Comparison of ENCODE assay signal across 10 mouse cellular contexts in genomic region chr6:52006649-52007218, GRCm38 (mm10). TPM values are rescaled to one million over a fixed set of nuclear protein-coding genes. Genes with fewer than 3 reads are reported as not detected.
A peak's percentile ranks its signal among the peaks of the same experiment; 100 is the strongest.
DNase-seq lines count a peak whose midpoint lies in the region; ATAC-seq lines count a peak whose summit lies in the region.
"Had no signal": no experiment of that assay in that cellular context is flagged by ENCODE, and none has a peak within 500 bp of the region (broad histone marks: within the 10 kb centered on the region; RNA-seq: fewer than 3 reads in every experiment).

No protein-coding gene starts in this region.

- no peak for DNase-seq in heart, postnatal 4 days
- DNase-seq in neural tube, embryonic 11.5 days (ENCODE audit: low spot score): peak; percentile 67
- no peak for DNase-seq in cerebellum, adult 11-12 months
- DNase-seq in forebrain, embryonic 14.5 days (ENCODE audit: low spot score): no peak
- no peak for DNase-seq in thymus, postnatal 25 days
- DNase-seq: thymus, adult 18-20 months had no signal

- peak overlapping the region; percentile 26; the same call in 1 of the 2 replicates for H3K4me3 ChIP-seq in heart, embryonic 13.5 days
- peak overlapping the region; percentile 61 for H3K4me3 ChIP-seq in brown adipose tissue, adult 24 weeks (ENCODE audit: insufficient read depth, low read depth, low read length)
- H3K4me3 ChIP-seq in intestine, embryonic 16.5 days (ENCODE audit: low read length): peak overlapping the region; percentile 33; the same call in 1 of the 2 replicates
- peak overlapping the region; percentile 33 for H3K4me3 ChIP-seq in neural tube, embryonic 11.5 days (ENCODE audit: low read depth, low read length)
- H3K4me3 ChIP-seq in forebrain, embryonic 14.5 days (ENCODE audit: low read depth, low read length): no peak overlapping the region

- no peak for ATAC-seq in heart, embryonic 13.5 days (ENCODE audit: extremely low read depth, insufficient number of reproducible peaks, low FRiP score, low TSS enrichment)
- no peak for ATAC-seq in intestine, embryonic 16.5 days
- peak; percentile 28; the same call in 1 of the 2 replicates for ATAC-seq in neural tube, embryonic 11.5 days (ENCODE audit: insufficient read depth, low FRiP score, low TSS enrichment)
- no peak for ATAC-seq in forebrain, embryonic 14.5 days

- no peak overlapping the region for H3K9ac ChIP-seq in heart, embryonic 13.5 days
- H3K9ac ChIP-seq in intestine, embryonic 16.5 days (ENCODE audit: low read depth, low read length): peak overlapping the region; percentile 59; the same call in 1 of the 2 replicates
- peak overlapping the region; percentile 85 for H3K9ac ChIP-seq in neural tube, embryonic 11.5 days (ENCODE audit: low read length)
- H3K9ac ChIP-seq in forebrain, embryonic 14.5 days (ENCODE audit: low read length): no peak overlapping the region

- WGBS in heart, embryonic 13.5 days: 8% methylated on average over 13 of the region's 13 CpGs
- WGBS in intestine, embryonic 16.5 days: 25% methylated on average over 13 of the region's 13 CpGs
- under 1% methylated on average over 13 of the region's 13 CpGs for WGBS in neural tube, embryonic 11.5 days
- 4% methylated on average over 13 of the region's 13 CpGs for WGBS in forebrain, embryonic 14.5 days

- H3K9me3 ChIP-seq in heart, embryonic 13.5 days: no peaks in the 10 kb centered on the region
- H3K9me3 ChIP-seq in intestine, embryonic 16.5 days (ENCODE audit: control insufficient read depth, low read length): no peaks in the 10 kb centered on the region
- H3K9me3 ChIP-seq in neural tube, embryonic 11.5 days (ENCODE audit: control insufficient read depth, low read length): no peaks in the 10 kb centered on the region
- H3K9me3 ChIP-seq in forebrain, embryonic 14.5 days (replicated peaks; ENCODE audit: control insufficient read depth, low read length): no peaks in the 10 kb centered on the region
- H3K9me3 ChIP-seq: G1E had no signal

- H3K27me3 ChIP-seq in heart, embryonic 13.5 days (replicated peaks): peaks cover 85% of the 10 kb centered on the region
- peaks cover 6% of the 10 kb centered on the region; the same call in 1 of the 2 replicates for H3K27me3 ChIP-seq in intestine, embryonic 16.5 days (replicated peaks; ENCODE audit: control insufficient read depth, insufficient read depth, low read length)
- H3K27me3 ChIP-seq in neural tube, embryonic 11.5 days (ENCODE audit: control insufficient read depth, insufficient read depth, low read length): no peaks in the 10 kb centered on the region
- H3K27me3 ChIP-seq in forebrain, embryonic 14.5 days (replicated peaks; ENCODE audit: control insufficient read depth, insufficient read depth, low read length): peaks cover 85% of the 10 kb centered on the region

- H3K4me2 ChIP-seq in heart, embryonic 13.5 days: peak overlapping the region; percentile 56
- H3K4me2 ChIP-seq in intestine, embryonic 16.5 days (ENCODE audit: low read depth, low read length): peak overlapping the region; percentile 61
- H3K4me2 ChIP-seq in neural tube, embryonic 11.5 days (ENCODE audit: low read depth): peak overlapping the region; percentile 90
- no peak overlapping the region for H3K4me2 ChIP-seq in forebrain, embryonic 14.5 days (ENCODE audit: low read length)

- H3K27ac ChIP-seq in heart, embryonic 13.5 days (replicated peaks): no peak overlapping the region
- peak overlapping the region; percentile 86 for H3K27ac ChIP-seq in brown adipose tissue, adult 24 weeks (replicated peaks; ENCODE audit: low read depth, low read length)
- no peak overlapping the region for H3K27ac ChIP-seq in intestine, embryonic 16.5 days (ENCODE audit: low read length)
- H3K27ac ChIP-seq in neural tube, embryonic 11.5 days (ENCODE audit: low read depth, low read length): peak overlapping the region; percentile 99
- H3K27ac ChIP-seq in forebrain, embryonic 14.5 days (ENCODE audit: low read depth, low read length): no peak overlapping the region

- peaks cover 11% of the 10 kb centered on the region for H3K4me1 ChIP-seq in heart, embryonic 13.5 days
- no peaks in the 10 kb centered on the region; the same call in none of the 2 replicates for H3K4me1 ChIP-seq in brown adipose tissue, adult 24 weeks (ENCODE audit: control insufficient read depth, insufficient read depth, insufficient read length, low read length)
- peaks cover 16% of the 10 kb centered on the region for H3K4me1 ChIP-seq in intestine, embryonic 16.5 days (ENCODE audit: control insufficient read depth, insufficient read depth, low read length)
- H3K4me1 ChIP-seq in neural tube, embryonic 11.5 days (ENCODE audit: control insufficient read depth, insufficient read depth, low read length): peaks cover 57% of the 10 kb centered on the region
- H3K4me1 ChIP-seq in forebrain, embryonic 14.5 days (ENCODE audit: control insufficient read depth, insufficient read depth, low read length): no peaks in the 10 kb centered on the region

- no peaks in the 10 kb centered on the region for H3K36me3 ChIP-seq in heart, embryonic 13.5 days
- no peaks in the 10 kb centered on the region for H3K36me3 ChIP-seq in intestine, embryonic 16.5 days (ENCODE audit: control insufficient read depth, insufficient read depth, low read length)
- no peaks in the 10 kb centered on the region for H3K36me3 ChIP-seq in neural tube, embryonic 11.5 days (ENCODE audit: control insufficient read depth, insufficient read depth, low read length)
- H3K36me3 ChIP-seq in forebrain, embryonic 14.5 days (ENCODE audit: control insufficient read depth, insufficient read depth, low read length): no peaks in the 10 kb centered on the region

RNA-seq across cellular contexts. Expression of gene Skap2, which starts 5.6 kb away (rescaled TPM):
- 16.8 and 18.3 TPM in 2 replicates for polyA plus RNA-seq in heart, embryonic 13.5 days (2015; fragmentation: Nextera tagmentation; extraction: Ambion mirVana)
- total RNA-seq in heart, postnatal 4 days (2021): 10 to 100 TPM in 1 of 2 experiments, 1 to 10 TPM in 1; 9.5 to 11.8 TPM
- polyA plus RNA-seq in brown adipose tissue, adult 24 weeks (2012; ENCODE audit: insufficient read depth, insufficient read length, missing spikeins): 55.2 and 82.3 TPM in 2 replicates
- polyA plus RNA-seq in intestine, embryonic 16.5 days (2015; fragmentation: Nextera tagmentation; extraction: Ambion mirVana): 39.2 and 42.9 TPM in 2 replicates
- polyA plus RNA-seq in neural tube, embryonic 11.5 days (2014; fragmentation: Nextera tagmentation; extraction: Ambion mirVana): 70.1 and 71.8 TPM in 2 replicates
- 5.7 and 7.3 TPM in 2 replicates for polyA plus RNA-seq in forebrain, embryonic 14.5 days (2014; fragmentation: Nextera tagmentation; extraction: Ambion mirVana)

Comparison
In these comparisons a context has a peak if more than half of its experiments do, and no peak if none do; other contexts are left out.
1. H3K27ac ChIP-seq: peak in brown adipose tissue, adult 24 weeks (single experiment) and neural tube, embryonic 11.5 days (single experiment); none in heart, embryonic 13.5 days (single experiment), intestine, embryonic 16.5 days (single experiment) and forebrain, embryonic 14.5 days (single experiment).
2. H3K9ac ChIP-seq: peak in intestine, embryonic 16.5 days (single experiment) and neural tube, embryonic 11.5 days (single experiment); none in heart, embryonic 13.5 days (single experiment) and forebrain, embryonic 14.5 days (single experiment).